Mouse (Mus musculus) heart, adult 9 months (tissue): ENCODE measurements around the gene Thsd4.
"Not testable (repeated sequence)": the region's sequence is repeated elsewhere in the genome, so short reads cannot be mapped to it uniquely, and the experiment has no call there.

ENCODE experiments used
- DNase-seq, 2 experiments: peaks; one replicate each; pipeline ENCODE4 v3.0.0; 2022; ENCODE audit warnings: low spot score in 2 of 2

The Thsd4 gene

DNA sequence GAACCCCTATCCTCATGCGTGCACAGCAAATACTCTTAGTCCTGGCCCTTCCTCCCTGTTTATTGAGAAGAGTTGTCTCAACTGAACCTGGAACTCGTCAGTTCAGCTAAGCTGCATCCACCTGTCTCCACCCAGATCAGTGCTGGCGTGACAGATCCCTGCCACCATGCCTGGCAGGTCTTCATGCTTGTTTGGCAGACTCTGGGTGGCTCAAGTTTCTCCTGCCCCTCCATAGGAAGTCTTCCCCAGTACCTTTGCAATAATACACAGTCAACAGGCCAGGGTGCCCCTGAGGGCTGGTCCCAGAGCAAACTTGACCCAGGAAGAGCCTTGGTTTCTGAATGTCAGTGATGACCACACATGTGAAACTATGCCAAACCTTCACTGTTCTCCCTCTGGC, 576.6 kb downstream of the Thsd4 start:
- no peak for DNase-seq

GRCm38 (mm10) chr9:59943826-59944225, 578.0 kb downstream of the Thsd4 start:
- no peak for DNase-seq

GRCm38 (mm10) chr9:59942501-59943085, 579.3 kb downstream of the Thsd4 start:
- DNase-seq, result no peak

DNA sequence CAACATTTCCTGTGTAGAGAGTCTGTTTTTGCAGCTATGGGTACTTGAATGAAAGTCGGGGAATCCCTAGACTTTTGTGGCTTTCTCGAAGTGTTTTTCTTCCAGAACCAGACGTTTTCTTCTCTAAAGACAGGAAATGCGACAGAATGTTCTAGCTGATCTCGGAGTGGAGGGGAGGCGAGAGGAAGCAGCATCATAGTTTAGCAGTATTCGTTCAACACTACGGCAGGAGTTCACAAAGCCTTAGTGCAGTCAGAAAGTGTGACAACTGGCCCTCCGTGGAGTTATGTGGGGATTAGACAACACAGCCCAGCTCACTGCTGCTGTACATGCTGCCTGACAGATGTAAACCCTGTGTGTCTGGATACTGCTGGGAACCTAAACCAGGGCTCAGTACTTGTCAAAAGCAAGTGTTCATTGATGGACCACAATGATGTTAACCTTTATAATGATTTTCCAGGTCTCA, 579.9 kb downstream of the Thsd4 start:
- no peak for DNase-seq

DNA sequence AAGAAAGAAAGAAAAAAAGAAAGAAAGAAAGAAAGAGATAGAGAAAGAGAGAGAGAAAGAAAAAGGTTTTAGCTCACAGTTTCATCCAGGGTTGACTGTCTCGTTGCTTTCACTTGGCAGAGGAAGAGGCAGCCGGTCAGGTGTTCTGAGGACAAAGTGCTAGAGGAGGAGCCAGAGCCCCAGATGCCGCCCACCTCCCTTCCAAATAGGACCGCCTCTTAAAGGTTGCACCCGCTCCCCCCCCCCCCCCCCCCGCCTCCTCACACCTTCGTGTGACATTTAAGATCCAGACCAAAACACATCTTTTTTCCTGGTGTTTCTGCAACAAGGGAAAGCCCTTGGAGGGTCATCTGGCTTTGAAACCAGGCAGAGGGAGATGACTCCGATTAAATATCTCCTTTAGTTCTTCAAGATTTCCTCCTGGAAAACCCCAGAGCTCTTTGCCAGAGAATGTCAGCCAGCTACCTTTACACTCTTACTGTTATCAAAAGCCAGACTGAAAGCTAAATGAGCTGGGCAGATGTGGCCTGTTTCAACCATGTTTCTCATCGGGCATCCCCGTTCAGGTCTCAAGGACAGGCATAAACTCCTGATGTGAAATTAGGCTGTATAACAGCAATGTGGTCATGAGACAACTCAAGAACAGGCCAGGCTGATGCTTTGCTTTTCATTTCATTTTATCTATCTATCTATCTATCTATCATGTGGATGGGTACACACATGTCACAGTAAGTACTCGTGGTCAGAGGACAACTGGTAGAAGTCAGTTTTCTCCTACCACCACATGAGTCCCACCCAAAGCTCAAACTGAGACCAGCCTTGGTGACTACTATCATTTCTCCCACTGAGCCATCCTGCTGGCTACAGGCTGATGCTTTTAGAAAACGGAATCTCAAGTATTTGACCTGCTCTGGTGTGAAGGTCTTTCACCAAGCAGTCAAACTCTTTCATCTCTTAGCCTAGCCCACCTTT, 580.6 kb downstream of the Thsd4 start:
- DNase-seq, result no peak

GRCm38 (mm10) chr9:59939691-59940090, 582.2 kb downstream of the Thsd4 start:
- no peak for DNase-seq

DNA sequence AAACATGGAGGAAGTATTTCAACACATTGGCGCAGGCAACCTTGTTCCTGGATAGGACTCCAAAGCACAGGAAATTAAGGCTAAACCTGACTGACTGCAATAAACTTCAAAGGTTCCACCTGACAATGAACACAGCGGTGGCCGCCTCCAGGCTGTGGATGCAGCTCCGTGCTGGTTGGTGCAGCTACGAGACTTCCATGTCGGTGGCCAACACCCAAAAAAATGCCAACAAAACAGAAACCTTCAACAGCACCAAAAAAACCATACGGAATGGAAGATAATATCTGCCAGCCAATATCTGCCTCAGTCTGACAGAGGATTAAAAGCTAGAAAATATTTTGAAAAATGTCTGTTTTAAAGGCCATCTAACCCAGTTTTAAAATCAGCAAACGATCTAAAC, 583.3 kb downstream of the Thsd4 start:
- no peak for DNase-seq

GRCm38 (mm10) chr9:59935866-59936265, 586.0 kb downstream of the Thsd4 start:
- not testable (repeated sequence) for DNase-seq

GRCm38 (mm10) chr9:59930248-59930647, 591.6 kb downstream of the Thsd4 start:
- no peak for DNase-seq
